Mouse (Mus musculus) lung, embryonic 14.5 days (tissue): Measurements from ENCODE around the gene Iapp. TPM values are rescaled to one million over a fixed set of nuclear protein-coding genes. Genes with fewer than 3 reads are reported as not detected.
"Not testable (repeated sequence)": the region's sequence is repeated elsewhere in the genome, so short reads cannot be mapped to it uniquely, and the experiment has no call there.

Experiments
- ATAC-seq: fragments of 200-750 bp; cut with Nextera tagmentation; 2 replicates; pipeline ENCODE4 v1.8.0; 2017; ENCODE audit warnings: mild to moderate bottlenecking, moderate TSS enrichment, moderate library complexity; ENCODE audit not compliant: insufficient read depth
- DNase-seq: peaks from one replicate; pipeline ENCODE4 v3.0.0-alpha.2; 2015
- H3K27ac ChIP-seq: fragments of 300-500 bp; sonication (generic); 2 replicates; pipeline ENCODE4 v1.5.1; 2014; ENCODE audit warnings: low read depth, mild to moderate bottlenecking, moderate library complexity
- H3K27me3 ChIP-seq: fragments of 300-500 bp; sonication (generic); 2 replicates; pipeline ENCODE4 v1.6.1; 2014; ENCODE audit warnings: low read length, control low read depth; ENCODE audit not compliant: insufficient read depth
- H3K36me3 ChIP-seq: fragments of 300-500 bp; sonication (generic); 2 replicates; pipeline ENCODE4 v1.6.1; 2014; ENCODE audit warnings: control low read depth; ENCODE audit not compliant: insufficient read depth
- H3K4me1 ChIP-seq: fragments of 300-500 bp; sonication (generic); 2 replicates; pipeline ENCODE4 v1.6.1; 2014; ENCODE audit warnings: antibody characterized with exemption, control low read depth; ENCODE audit not compliant: insufficient read depth
- H3K4me2 ChIP-seq: fragments of 300-500 bp; sonication (generic); 2 replicates; pipeline ENCODE4 v1.6.1; 2014; ENCODE audit warnings: mild to moderate bottlenecking
- H3K4me3 ChIP-seq: fragments of 300-500 bp; sonication (generic); 2 replicates; pipeline ENCODE4 v1.5.1; 2014; ENCODE audit warnings: low read depth, low read length
- H3K9ac ChIP-seq: fragments of 300-500 bp; sonication (generic); 2 replicates; pipeline ENCODE4 v1.6.1; 2014
- H3K9me3 ChIP-seq: fragments of 300-500 bp; sonication (generic); 2 replicates; pipeline ENCODE4 v1.6.1; 2016; ENCODE audit warnings: low read depth, low read length, control low read depth
- CTCF ChIP-seq: IDR thresholded peaks from 2 replicates; pipeline ENCODE4 v1.5.1; 2016; ENCODE audit warnings: antibody characterized with exemption, low read depth
- whole genome bisulfite sequencing: fragments of 180-500 bp; shearing (Covaris S2); extraction: QIAGEN DNeasy Blood & Tissue Kit; methylation state at CpG from one replicate; pipeline ENCODE4 v1.1.7; 2014; 5-methylcytosine and 5-hydroxymethylcytosine counted together
- polyA plus RNA-seq: library from polyadenylated mRNA; unstranded; fragments of >200 nt; fragmentation: Nextera tagmentation; extraction: Ambion mirVana; gene quantifications from 2 replicates; pipeline ENCODE4 v1.2.1, GENCODE M21; 2014

Iapp gene
- polyA plus RNA-seq, result not detected in 2 replicates

GRCm38 (mm10) chr6:142298098-142298497 is at the start of gene Iapp:
TSS of gene Iapp (plus strand) at chr6:142298423.
- H3K4me1 ChIP-seq, result no peaks in the 10 kb centered on the region
- no peak within 1 kb of the TSS for H3K4me3 ChIP-seq
- H3K27me3 ChIP-seq, result no peaks in the 10 kb centered on the region
- H3K4me2 ChIP-seq, result no peak within 1 kb of the TSS
- TF ChIP-seq CTCF, result no peak
- H3K27ac ChIP-seq, result no peak within 1 kb of the TSS
- H3K9me3 ChIP-seq, result no peaks in the 10 kb centered on the region
- 37% methylated on average over 4 of the region's 4 CpGs for WGBS
- DNase-seq (no peak), ATAC-seq (no peak)
- no peak within 1 kb of the TSS for H3K9ac ChIP-seq
- H3K36me3 ChIP-seq, result no peaks in the 10 kb centered on the region

GRCm38 (mm10) chr6:142250738-142251307 is 47.4 kb upstream of the Iapp start:
- 90% methylated on average over 1 of the region's 1 CpGs for WGBS
- not testable (repeated sequence) for H3K9ac ChIP-seq, ATAC-seq, H3K4me3 ChIP-seq, H3K9me3 ChIP-seq, H3K27me3 ChIP-seq, H3K4me2 ChIP-seq, DNase-seq, H3K27ac ChIP-seq, H3K36me3 ChIP-seq, H3K4me1 ChIP-seq

- DNase-seq, result peak; percentile 31
- WGBS, result 3% methylated on average over 4 of the region's 4 CpGs
- no peaks in the 10 kb centered on the region for H3K36me3 ChIP-seq
- H3K9ac ChIP-seq, result no peak overlapping the region
- no peak for TF ChIP-seq CTCF
- H3K9me3 ChIP-seq, result no peaks in the 10 kb centered on the region
- H3K4me1 ChIP-seq, result no peaks in the 10 kb centered on the region
- ATAC-seq, result peak; percentile 58; the same call in 1 of the 2 replicates
- no peaks in the 10 kb centered on the region for H3K27me3 ChIP-seq
- no peak overlapping the region for H3K4me2 ChIP-seq
- H3K27ac ChIP-seq, result no peak overlapping the region
- H3K4me3 ChIP-seq, result no peak overlapping the region
Observed at GRCm38 (mm10) chr6:142275721-142276442, 22.3 kb upstream of the Iapp start.

GRCm38 (mm10) chr6:142289413-142290118 is 8.7 kb upstream of the Iapp start:
- no peak overlapping the region for H3K4me3 ChIP-seq
- no peak overlapping the region for H3K9ac ChIP-seq
- ATAC-seq, result no peak
- H3K4me2 ChIP-seq, result no peak overlapping the region
- 71% methylated on average over 12 of the region's 12 CpGs for WGBS
- H3K27ac ChIP-seq, result no peak overlapping the region
- no peaks in the 10 kb centered on the region for H3K4me1 ChIP-seq
- DNase-seq, result no peak
- H3K9me3 ChIP-seq, result no peaks in the 10 kb centered on the region
- no peaks in the 10 kb centered on the region for H3K27me3 ChIP-seq
- H3K36me3 ChIP-seq, result no peaks in the 10 kb centered on the region
- TF ChIP-seq CTCF, result no peak

- TF ChIP-seq CTCF, result no peak
- H3K4me2 ChIP-seq, result no peak overlapping the region
- H3K4me1 ChIP-seq, result no peaks in the 10 kb centered on the region
- H3K36me3 ChIP-seq, result no peaks in the 10 kb centered on the region
- no peak overlapping the region for H3K9ac ChIP-seq
- no peak for DNase-seq
- H3K4me3 ChIP-seq, result no peak overlapping the region
- no peak overlapping the region for H3K27ac ChIP-seq
- peaks cover 4% of the 10 kb centered on the region; the same call in 1 of the 2 replicates for H3K9me3 ChIP-seq
- H3K27me3 ChIP-seq, result no peaks in the 10 kb centered on the region
- ATAC-seq, result no peak
Observed at GRCm38 (mm10) chr6:142305076-142305475, 6.9 kb downstream of the Iapp start.

- Histone ChIP-seq H3K4me3 (no peak overlapping the region), H3K4me2 (no peak overlapping the region), H3K36me3 (no peaks in the 10 kb centered on the region), H3K4me1 (no peaks in the 10 kb centered on the region), H3K9me3 (peaks cover 4% of the 10 kb centered on the region; the same call in 1 of the 2 replicates), H3K27me3 (no peaks in the 10 kb centered on the region), H3K27ac (no peak overlapping the region), H3K9ac (no peak overlapping the region)
- ATAC-seq, result no peak
- DNase-seq, result no peak
- no peak for TF ChIP-seq CTCF
- WGBS, result 82% methylated on average over 5 of the region's 5 CpGs
Observed at GRCm38 (mm10) chr6:142314285-142314684, 16.1 kb downstream of the Iapp start.

GRCm38 (mm10) chr6:142317106-142317505 is 18.9 kb downstream of the Iapp start:
- no peaks in the 10 kb centered on the region for H3K36me3 ChIP-seq
- H3K27ac ChIP-seq, result no peak overlapping the region
- H3K4me3 ChIP-seq, result no peak overlapping the region
- no peak for ATAC-seq
- no peaks in the 10 kb centered on the region for H3K27me3 ChIP-seq
- no peak for TF ChIP-seq CTCF
- H3K9ac ChIP-seq, result no peak overlapping the region
- no peak for DNase-seq
- H3K9me3 ChIP-seq, result no peaks in the 10 kb centered on the region
- H3K4me1 ChIP-seq, result no peaks in the 10 kb centered on the region
- no peak overlapping the region for H3K4me2 ChIP-seq
